Mouse (Mus musculus): ENCODE data around the gene Gm13287. TPM values are rescaled to one million over a fixed set of nuclear protein-coding genes. Genes with fewer than 3 reads are reported as not detected.
"Not testable (repeated sequence)": the region's sequence is repeated elsewhere in the genome, so short reads cannot be mapped to it uniquely, and the experiment has no call there.

The Gm13287 gene
- polyA plus RNA-seq, 1 experiment from 2014 or later = not detected

GRCm38 (mm10) chr4:88763384-88764018 lies 39.6 kb upstream of the Gm13287 start:
- H3K9ac ChIP-seq (ENCODE audit: low read depth, low read length) = peak overlapping the region; percentile 54; the same call in 1 of the 2 replicates
- peak overlapping the region; percentile 39 for H3K4me3 ChIP-seq (ENCODE audit: low read length)
- ATAC-seq; H3K9me3 ChIP-seq (ENCODE audit: control insufficient read depth, low read length); H3K27me3 ChIP-seq (replicated peaks; ENCODE audit: control insufficient read depth, insufficient read depth, low read length); H3K4me1 ChIP-seq (ENCODE audit: control insufficient read depth, insufficient read depth, low read length); H3K36me3 ChIP-seq (ENCODE audit: control insufficient read depth, insufficient read depth, low read length): not testable (repeated sequence)
- peak overlapping the region; percentile 47 for H3K4me2 ChIP-seq (ENCODE audit: low read depth, low read length)
- WGBS = 3% methylated on average over 22 of the region's 42 CpGs
- H3K27ac ChIP-seq (ENCODE audit: low read length) = peak overlapping the region; percentile 61; the same call in 1 of the 2 replicates

- H3K4me3 ChIP-seq (ENCODE audit: low read length); ATAC-seq; H3K27ac ChIP-seq (ENCODE audit: low read length); H3K9ac ChIP-seq (ENCODE audit: low read depth, low read length); H3K27me3 ChIP-seq (replicated peaks; ENCODE audit: control insufficient read depth, insufficient read depth, low read length); H3K4me1 ChIP-seq (ENCODE audit: control insufficient read depth, insufficient read depth, low read length); H3K4me2 ChIP-seq (ENCODE audit: low read depth, low read length); H3K36me3 ChIP-seq (ENCODE audit: control insufficient read depth, insufficient read depth, low read length); H3K9me3 ChIP-seq (ENCODE audit: control insufficient read depth, low read length): not testable (repeated sequence)
- WGBS = no CpG with 5 or more reads among the region's 32 CpGs
Measured at GRCm38 (mm10) chr4:88773534-88773933, 29.5 kb upstream of the Gm13287 start, which contains the start of gene Gm13290. Gm13290 (plus strand) TSS chr4:88773834.

- not testable (repeated sequence) for H3K36me3 ChIP-seq (ENCODE audit: control insufficient read depth, insufficient read depth, low read length); H3K9ac ChIP-seq (ENCODE audit: low read depth, low read length); H3K27me3 ChIP-seq (replicated peaks; ENCODE audit: control insufficient read depth, insufficient read depth, low read length); H3K9me3 ChIP-seq (ENCODE audit: control insufficient read depth, low read length); H3K4me3 ChIP-seq (ENCODE audit: low read length); H3K4me1 ChIP-seq (ENCODE audit: control insufficient read depth, insufficient read depth, low read length); H3K4me2 ChIP-seq (ENCODE audit: low read depth, low read length); ATAC-seq; H3K27ac ChIP-seq (ENCODE audit: low read length)
- WGBS = no CpG with 5 or more reads among the region's 29 CpGs
Measured at GRCm38 (mm10) chr4:88776622-88777021, 26.4 kb upstream of the Gm13287 start, which contains the start of gene Gm13289. Gm13289 (plus strand) TSS chr4:88776922.

- not testable (repeated sequence) for H3K27ac ChIP-seq (ENCODE audit: low read length); ATAC-seq; H3K4me3 ChIP-seq (ENCODE audit: low read length); H3K4me1 ChIP-seq (ENCODE audit: control insufficient read depth, insufficient read depth, low read length); H3K4me2 ChIP-seq (ENCODE audit: low read depth, low read length); H3K36me3 ChIP-seq (ENCODE audit: control insufficient read depth, insufficient read depth, low read length); H3K27me3 ChIP-seq (replicated peaks; ENCODE audit: control insufficient read depth, insufficient read depth, low read length); H3K9ac ChIP-seq (ENCODE audit: low read depth, low read length); H3K9me3 ChIP-seq (ENCODE audit: control insufficient read depth, low read length)
- no CpG with 5 or more reads among the region's 29 CpGs for WGBS
Measured at GRCm38 (mm10) chr4:88779550-88779949, 23.5 kb upstream of the Gm13287 start, which contains the start of gene Gm13272. Gm13272 (plus strand) TSS chr4:88779850.

- H3K4me2 ChIP-seq (ENCODE audit: low read depth, low read length); H3K4me3 ChIP-seq (ENCODE audit: low read length); H3K9me3 ChIP-seq (ENCODE audit: control insufficient read depth, low read length); H3K27ac ChIP-seq (ENCODE audit: low read length); H3K4me1 ChIP-seq (ENCODE audit: control insufficient read depth, insufficient read depth, low read length); H3K27me3 ChIP-seq (replicated peaks; ENCODE audit: control insufficient read depth, insufficient read depth, low read length); H3K9ac ChIP-seq (ENCODE audit: low read depth, low read length); H3K36me3 ChIP-seq (ENCODE audit: control insufficient read depth, insufficient read depth, low read length); ATAC-seq: not testable (repeated sequence)
- WGBS = 45% methylated on average over 13 of the region's 18 CpGs
Measured at GRCm38 (mm10) chr4:88780320-88780719, 22.7 kb upstream of the Gm13287 start.

- 17% methylated on average over 4 of the region's 7 CpGs for WGBS
- not testable (repeated sequence) for H3K9me3 ChIP-seq (ENCODE audit: control insufficient read depth, low read length); H3K27me3 ChIP-seq (replicated peaks; ENCODE audit: control insufficient read depth, insufficient read depth, low read length); H3K4me1 ChIP-seq (ENCODE audit: control insufficient read depth, insufficient read depth, low read length); H3K36me3 ChIP-seq (ENCODE audit: control insufficient read depth, insufficient read depth, low read length); ATAC-seq; H3K27ac ChIP-seq (ENCODE audit: low read length); H3K9ac ChIP-seq (ENCODE audit: low read depth, low read length)
- H3K4me2 ChIP-seq (ENCODE audit: low read depth, low read length) = peak within 1 kb of the TSS; percentile 33; the same call in 1 of the 2 replicates
- H3K4me3 ChIP-seq (ENCODE audit: low read length) = peak within 1 kb of the TSS; percentile 27; the same call in 1 of the 2 replicates
Measured at GRCm38 (mm10) chr4:88781831-88782230, 21.2 kb upstream of the Gm13287 start, which contains the start of gene Ifnz. Ifnz (plus strand) TSS chr4:88782131.

- H3K4me3 ChIP-seq (ENCODE audit: low read length) = peak overlapping the region; percentile 27; the same call in 1 of the 2 replicates
- H3K36me3 ChIP-seq (ENCODE audit: control insufficient read depth, insufficient read depth, low read length); ATAC-seq; H3K4me1 ChIP-seq (ENCODE audit: control insufficient read depth, insufficient read depth, low read length); H3K27me3 ChIP-seq (replicated peaks; ENCODE audit: control insufficient read depth, insufficient read depth, low read length); H3K9me3 ChIP-seq (ENCODE audit: control insufficient read depth, low read length); H3K27ac ChIP-seq (ENCODE audit: low read length); H3K9ac ChIP-seq (ENCODE audit: low read depth, low read length): not testable (repeated sequence)
- WGBS = 0% methylated on average over 12 of the region's 31 CpGs
- H3K4me2 ChIP-seq (ENCODE audit: low read depth, low read length) = peak overlapping the region; percentile 33; the same call in 1 of the 2 replicates
Measured at GRCm38 (mm10) chr4:88782335-88782734, 20.7 kb upstream of the Gm13287 start.

- not testable (repeated sequence) for ATAC-seq; H3K9ac ChIP-seq (ENCODE audit: low read depth, low read length); H3K4me3 ChIP-seq (ENCODE audit: low read length); H3K9me3 ChIP-seq (ENCODE audit: control insufficient read depth, low read length); H3K4me1 ChIP-seq (ENCODE audit: control insufficient read depth, insufficient read depth, low read length); H3K27ac ChIP-seq (ENCODE audit: low read length); H3K27me3 ChIP-seq (replicated peaks; ENCODE audit: control insufficient read depth, insufficient read depth, low read length); H3K36me3 ChIP-seq (ENCODE audit: control insufficient read depth, insufficient read depth, low read length); H3K4me2 ChIP-seq (ENCODE audit: low read depth, low read length)
- no CpG with 5 or more reads among the region's 27 CpGs for WGBS
Measured at GRCm38 (mm10) chr4:88785409-88785808, 17.6 kb upstream of the Gm13287 start, which contains the start of gene Gm13276. Gm13276 (plus strand) TSS chr4:88785709.

- ATAC-seq; H3K9me3 ChIP-seq (ENCODE audit: control insufficient read depth, low read length); H3K27me3 ChIP-seq (replicated peaks; ENCODE audit: control insufficient read depth, insufficient read depth, low read length); H3K4me2 ChIP-seq (ENCODE audit: low read depth, low read length); H3K36me3 ChIP-seq (ENCODE audit: control insufficient read depth, insufficient read depth, low read length); H3K27ac ChIP-seq (ENCODE audit: low read length); H3K4me3 ChIP-seq (ENCODE audit: low read length); H3K9ac ChIP-seq (ENCODE audit: low read depth, low read length); H3K4me1 ChIP-seq (ENCODE audit: control insufficient read depth, insufficient read depth, low read length): not testable (repeated sequence)
- WGBS = 0% methylated on average over 1 of the region's 28 CpGs
Measured at GRCm38 (mm10) chr4:88788402-88788801, 14.7 kb upstream of the Gm13287 start, which contains the start of gene Gm13277. Gm13277 (plus strand) TSS chr4:88788632.

Measured in intestine, embryonic 16.5 days (tissue).